Mouse (Mus musculus) forebrain, embryonic 12.5 days (tissue): ENCODE data around the gene Rps3. TPM values are rescaled to one million over a fixed set of nuclear protein-coding genes. Genes with fewer than 3 reads are reported as not detected.
"Not testable (repeated sequence)": the region's sequence is repeated elsewhere in the genome, so short reads cannot be mapped to it uniquely, and the experiment has no call there.

ENCODE experiments used
- ATAC-seq: fragments of 200-750 bp; cut with Nextera tagmentation; 2 replicates; pipeline ENCODE4 v1.8.0; 2017; ENCODE audit warnings: moderate TSS enrichment; ENCODE audit not compliant: low FRiP score
- H3K27ac ChIP-seq: fragments of 300-500 bp; sonication (generic); 2 replicates; pipeline ENCODE4 v1.5.1; 2016; ENCODE audit warnings: mild to moderate bottlenecking
- H3K27me3 ChIP-seq: fragments of 300-500 bp; sonication (generic); 2 replicates; pipeline ENCODE4 v1.6.1; 2016; ENCODE audit warnings: mild to moderate bottlenecking
- H3K36me3 ChIP-seq: fragments of 300-500 bp; sonication (generic); replicated peaks from 2 replicates; pipeline ENCODE4 v1.6.1; 2016; ENCODE audit warnings: mild to moderate bottlenecking
- H3K4me1 ChIP-seq: fragments of 300-500 bp; sonication (generic); 2 replicates; pipeline ENCODE4 v1.6.1; 2016
- H3K4me2 ChIP-seq: fragments of 300-500 bp; sonication (generic); 2 replicates; pipeline ENCODE4 v1.6.1; 2016; ENCODE audit warnings: mild to moderate bottlenecking, moderate library complexity
- H3K4me3 ChIP-seq: fragments of 300-500 bp; sonication (generic); replicated peaks from 2 replicates; pipeline ENCODE4 v1.5.1; 2016; ENCODE audit warnings: mild to moderate bottlenecking
- H3K9ac ChIP-seq: fragments of 300-500 bp; sonication (generic); 2 replicates; pipeline ENCODE4 v1.6.1; 2016; ENCODE audit warnings: mild to moderate bottlenecking
- H3K9me3 ChIP-seq: fragments of 300-500 bp; sonication (generic); 2 replicates; pipeline ENCODE4 v1.6.1; 2016
- WGBS: fragments of 180-500 bp; shearing (Covaris S2); methylation state at CpG from one replicate; pipeline ENCODE4 v1.1.7; 2016; 5-methylcytosine and 5-hydroxymethylcytosine counted together
- polyA plus RNA-seq: library from polyadenylated mRNA; unstranded; fragments of >200 nt; fragmentation: Nextera tagmentation; extraction: Ambion mirVana; gene quantifications from 2 replicates; pipeline ENCODE4 v1.2.1, GENCODE M21; 2016

The Rps3 gene
- 597 and 603 TPM in 2 replicates for polyA plus RNA-seq

DNA sequence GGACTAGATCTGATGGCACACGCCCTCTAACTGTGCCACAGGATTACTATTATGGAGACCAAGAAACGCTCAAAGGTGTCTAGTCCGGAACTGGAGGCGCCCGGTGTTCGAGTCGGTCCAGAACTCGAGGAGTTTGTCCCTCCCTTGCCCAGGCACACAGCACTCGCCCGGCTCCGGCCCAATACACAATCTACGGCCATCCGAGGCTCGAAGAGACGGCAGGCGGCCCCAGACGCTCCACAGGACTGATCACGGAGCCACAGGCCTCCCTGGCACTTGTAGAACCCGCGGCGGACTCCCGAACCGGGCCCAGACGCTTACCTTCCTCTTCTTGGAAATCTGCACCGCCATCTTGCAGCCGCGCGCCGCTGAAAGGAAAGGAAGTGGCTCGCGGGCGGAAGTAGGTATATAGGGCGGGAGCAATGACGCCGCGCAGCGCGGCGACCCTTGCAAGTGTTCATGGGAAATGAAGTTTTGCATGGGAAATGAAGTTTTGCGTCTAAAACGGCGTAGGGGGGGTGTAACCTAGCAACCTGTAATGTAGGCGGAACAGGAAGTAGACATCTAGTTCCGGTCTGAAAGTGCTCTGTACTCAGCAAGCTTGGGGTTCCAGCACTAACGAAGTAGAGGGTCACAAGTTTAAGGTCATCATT is at the start of gene Rps3:
TSS of gene Rps3 (minus strand) at position 468 of the 653 bp plus-strand sequence.
- peak within 1 kb of the TSS; percentile 93 for H3K9ac ChIP-seq
- ATAC-seq, result peak; percentile 96
- WGBS, result under 1% methylated on average over 45 of the region's 45 CpGs
- H3K27me3 ChIP-seq, result peaks cover 19% of the 10 kb centered on the region
- H3K4me1 ChIP-seq, result peaks cover 38% of the 10 kb centered on the region
- peak within 1 kb of the TSS; percentile 75 for H3K4me2 ChIP-seq
- peak within 1 kb of the TSS; percentile 86 for H3K27ac ChIP-seq
- no peaks in the 10 kb centered on the region for H3K9me3 ChIP-seq
- H3K4me3 ChIP-seq, result peak within 1 kb of the TSS; percentile 84
- H3K36me3 ChIP-seq, result peaks cover 40% of the 10 kb centered on the region

DNA sequence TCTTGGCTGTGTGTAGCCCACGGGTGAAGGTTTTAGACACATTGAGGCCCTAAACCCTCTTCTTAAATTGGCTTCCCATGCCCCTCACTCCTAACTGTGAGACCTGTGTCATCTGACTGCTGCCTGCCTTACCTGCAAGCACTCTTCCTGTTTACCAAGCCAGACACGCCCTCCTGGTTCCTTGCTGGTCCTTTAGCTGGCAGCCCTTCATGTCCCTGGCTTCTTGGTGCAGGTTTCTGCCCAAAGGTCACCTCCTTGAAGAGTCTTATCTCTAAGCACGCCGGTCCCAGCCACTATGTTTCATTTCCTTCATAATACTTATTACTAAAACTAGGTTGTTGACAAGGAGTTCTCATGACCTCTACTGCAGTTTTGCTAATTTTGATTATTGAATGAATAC is 49.0 kb upstream of the Rps3 start:
- Histone ChIP-seq H3K4me2 (no peak overlapping the region), H3K27me3 (peaks cover 7% of the 10 kb centered on the region; the same call in 1 of the 2 replicates), H3K27ac (no peak overlapping the region), H3K9me3 (no peaks in the 10 kb centered on the region), H3K36me3 (no peaks in the 10 kb centered on the region), H3K9ac (no peak overlapping the region), H3K4me1 (peaks cover 25% of the 10 kb centered on the region), H3K4me3 (no peak overlapping the region)
- 86% methylated on average over 4 of the region's 4 CpGs for WGBS
- no peak for ATAC-seq

DNA sequence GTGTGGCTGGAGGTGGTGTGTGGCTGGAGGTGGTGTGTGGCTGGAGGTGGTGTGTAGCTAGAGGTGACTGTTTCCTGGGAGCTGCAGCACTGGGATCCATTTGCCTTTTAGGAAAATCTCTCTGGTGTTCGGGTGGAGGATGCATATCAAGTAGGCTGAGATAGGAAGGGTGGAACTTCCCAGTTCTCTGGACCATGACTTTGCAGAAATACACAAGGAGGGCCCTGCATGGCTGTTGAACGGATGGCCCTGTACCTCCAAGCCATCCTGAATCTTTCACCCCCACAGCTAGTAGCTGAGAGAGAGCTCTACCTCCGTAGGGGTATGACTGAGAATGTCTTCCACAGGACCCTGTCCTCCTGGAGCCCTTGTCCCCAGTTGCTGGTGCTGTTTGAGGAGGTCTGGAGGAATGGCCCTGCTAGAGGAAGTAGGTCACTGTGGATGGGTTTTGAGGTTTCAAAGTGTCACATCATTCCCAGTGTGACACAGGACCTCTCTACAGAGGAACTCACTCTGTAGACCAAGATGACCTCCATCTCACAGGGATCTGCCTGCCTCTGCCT is 48.0 kb upstream of the Rps3 start:
- H3K4me2 ChIP-seq, result no peak overlapping the region
- no peak overlapping the region for H3K4me3 ChIP-seq
- H3K4me1 ChIP-seq, result peaks cover 15% of the 10 kb centered on the region
- no peaks in the 10 kb centered on the region for H3K36me3 ChIP-seq
- no peak for ATAC-seq
- 85% methylated on average over 3 of the region's 3 CpGs for WGBS
- H3K27me3 ChIP-seq, result no peaks in the 10 kb centered on the region
- H3K9ac ChIP-seq, result no peak overlapping the region
- H3K27ac ChIP-seq, result no peak overlapping the region
- no peaks in the 10 kb centered on the region for H3K9me3 ChIP-seq

GRCm38 (mm10) chr7:99529410-99529809 is 45.9 kb upstream of the Rps3 start:
- WGBS, result 62% methylated on average over 5 of the region's 5 CpGs
- Histone ChIP-seq H3K27me3 (no peaks in the 10 kb centered on the region), H3K27ac (no peak overlapping the region), H3K4me3 (no peak overlapping the region), H3K9ac (no peak overlapping the region), H3K9me3 (no peaks in the 10 kb centered on the region), H3K4me2 (no peak overlapping the region), H3K36me3 (no peaks in the 10 kb centered on the region), H3K4me1 (peaks cover 1% of the 10 kb centered on the region)
- ATAC-seq, result no peak

- no peaks in the 10 kb centered on the region for H3K36me3 ChIP-seq
- H3K9me3 ChIP-seq, result no peaks in the 10 kb centered on the region
Measured at GRCm38 (mm10) chr7:99528547-99528946, 45.0 kb upstream of the Rps3 start.

DNA sequence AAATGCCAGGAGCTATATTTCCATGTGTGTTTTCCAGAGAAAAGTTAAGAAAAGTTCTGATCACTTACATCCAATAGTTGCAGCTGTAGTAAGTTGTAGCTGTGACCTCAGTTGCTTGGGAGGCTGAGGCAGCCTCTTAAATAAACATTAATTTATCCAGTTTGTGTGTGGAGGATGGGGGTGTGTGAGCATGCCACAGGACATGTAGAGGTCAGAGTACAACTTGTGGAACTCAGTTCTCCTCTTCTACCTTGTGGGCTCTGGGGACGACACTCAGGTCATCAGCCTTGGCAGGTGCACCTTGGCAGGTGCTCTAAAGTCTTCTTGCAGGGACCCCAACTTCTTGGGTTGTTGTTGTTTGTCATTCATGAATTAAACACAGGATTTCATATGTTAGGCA is 40.3 kb upstream of the Rps3 start:
- H3K27ac ChIP-seq, result no peak overlapping the region

More at GRCm38 (mm10) chr7:99528547-99528946, 45.0 kb upstream of the Rps3 start:
- no peak overlapping the region for H3K9ac ChIP-seq
- H3K4me3 ChIP-seq, result no peak overlapping the region
- no peaks in the 10 kb centered on the region for H3K4me1 ChIP-seq
- no peak for ATAC-seq
- WGBS, result 65% methylated on average over 2 of the region's 2 CpGs
- no peak overlapping the region for H3K27ac ChIP-seq
- no peaks in the 10 kb centered on the region for H3K27me3 ChIP-seq
- no peak overlapping the region for H3K4me2 ChIP-seq

DNA sequence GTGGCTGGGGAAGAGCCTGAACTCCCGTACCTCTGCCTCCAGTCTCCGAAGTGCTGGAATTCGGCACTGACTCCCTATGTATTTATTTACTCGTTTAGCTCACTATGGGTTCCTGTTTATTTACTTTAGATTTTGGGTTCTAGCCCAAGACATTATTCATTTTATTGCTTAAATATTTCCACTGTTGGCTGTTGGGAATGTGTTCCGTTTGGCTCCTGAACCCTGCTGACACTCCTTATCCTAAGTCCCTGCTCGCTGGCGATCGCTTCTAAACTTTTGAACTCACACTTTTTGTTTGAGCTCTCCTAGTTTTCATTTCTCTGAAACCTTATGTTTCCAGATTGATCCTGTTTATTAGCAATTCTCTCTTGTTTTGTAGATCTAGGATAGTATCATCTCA is 39.6 kb upstream of the Rps3 start:
- Histone ChIP-seq H3K9ac (no peak overlapping the region), H3K27me3 (no peaks in the 10 kb centered on the region), H3K4me1 (no peaks in the 10 kb centered on the region), H3K9me3 (no peaks in the 10 kb centered on the region), H3K4me3 (no peak overlapping the region), H3K36me3 (no peaks in the 10 kb centered on the region), H3K27ac (no peak overlapping the region), H3K4me2 (no peak overlapping the region)
- 85% methylated on average over 8 of the region's 8 CpGs for WGBS
- ATAC-seq, result no peak

More for the DNA sequence above, 40.3 kb upstream of the Rps3 start:
- H3K4me2 ChIP-seq, result no peak overlapping the region
- H3K4me3 ChIP-seq, result no peak overlapping the region
- H3K9me3 ChIP-seq, result no peaks in the 10 kb centered on the region
- H3K9ac ChIP-seq, result no peak overlapping the region
- no peaks in the 10 kb centered on the region for H3K36me3 ChIP-seq
- no peak for ATAC-seq
- H3K4me1 ChIP-seq, result no peaks in the 10 kb centered on the region
- 67% methylated on average over 1 of the region's 1 CpGs for WGBS
- H3K27me3 ChIP-seq, result no peaks in the 10 kb centered on the region

DNA sequence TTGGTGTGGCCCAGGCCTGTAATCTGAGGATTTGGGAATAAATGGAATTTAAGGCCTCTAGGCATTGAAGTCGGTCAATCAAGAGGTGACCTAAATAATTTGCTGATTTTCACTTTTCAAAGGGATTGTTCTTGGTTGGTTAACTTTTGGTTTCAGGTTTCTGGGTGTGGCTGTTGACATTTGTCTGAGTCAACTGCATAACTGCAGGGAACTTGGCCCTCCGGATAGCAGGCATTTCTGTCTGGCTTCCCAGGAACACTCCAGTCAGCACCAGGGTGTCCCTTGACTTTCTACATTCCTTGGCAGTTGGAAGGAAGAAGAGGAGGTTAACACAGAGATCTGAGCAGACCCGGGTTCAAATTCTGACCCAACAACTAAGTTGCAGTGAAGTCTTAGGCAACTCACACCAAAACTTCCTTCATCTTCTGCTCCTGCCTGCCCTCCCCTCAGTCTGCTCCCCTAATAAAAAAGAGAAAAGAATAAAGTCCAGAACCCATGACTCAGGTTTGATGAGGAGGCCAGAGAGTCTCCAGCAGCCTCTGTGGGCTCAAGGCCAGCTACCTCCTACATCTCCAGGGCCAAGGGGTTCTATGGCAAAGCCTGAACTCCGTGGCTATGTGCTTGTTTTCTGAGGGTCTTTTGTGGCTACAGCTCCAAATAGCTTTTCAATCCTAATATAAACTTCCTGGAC is 35.6 kb upstream of the Rps3 start:
- 62% methylated on average over 4 of the region's 4 CpGs for WGBS
- no peak for ATAC-seq

DNA sequence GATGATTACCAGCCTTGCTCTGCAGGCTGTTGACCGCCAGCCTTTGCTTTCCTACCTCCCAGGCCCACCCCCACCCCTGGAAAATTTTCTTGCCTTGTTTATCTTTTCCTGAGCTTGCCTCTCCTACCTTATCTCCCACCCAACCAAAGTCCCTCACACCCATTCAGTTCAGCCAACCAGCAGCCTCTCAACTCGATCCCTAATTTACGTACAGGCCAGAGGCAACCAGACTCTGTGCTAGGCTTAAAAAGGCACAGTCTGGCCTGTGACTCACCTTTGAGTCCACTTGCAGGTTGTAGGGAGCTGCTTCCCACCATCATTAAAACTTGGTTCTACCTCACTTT is 33.2 kb upstream of the Rps3 start:
- no peak overlapping the region for H3K27ac ChIP-seq

More for the DNA sequence above, 35.6 kb upstream of the Rps3 start:
- H3K27ac ChIP-seq, result no peak overlapping the region
- H3K4me3 ChIP-seq, result no peak overlapping the region
- H3K4me2 ChIP-seq, result no peak overlapping the region
- H3K36me3 ChIP-seq, result no peaks in the 10 kb centered on the region
- H3K27me3 ChIP-seq, result no peaks in the 10 kb centered on the region
- no peaks in the 10 kb centered on the region for H3K4me1 ChIP-seq
- H3K9me3 ChIP-seq, result no peaks in the 10 kb centered on the region
- no peak overlapping the region for H3K9ac ChIP-seq

GRCm38 (mm10) chr7:99516092-99516813 is 32.7 kb upstream of the Rps3 start:
- H3K9ac ChIP-seq, result no peak overlapping the region
- no peaks in the 10 kb centered on the region for H3K9me3 ChIP-seq
- no peak overlapping the region for H3K27ac ChIP-seq
- no peak for ATAC-seq
- H3K36me3 ChIP-seq, result no peaks in the 10 kb centered on the region
- no peaks in the 10 kb centered on the region for H3K4me1 ChIP-seq
- no peaks in the 10 kb centered on the region; the same call in 1 of the 2 replicates for H3K27me3 ChIP-seq
- WGBS, result 85% methylated on average over 9 of the region's 9 CpGs
- H3K4me3 ChIP-seq, result no peak overlapping the region
- no peak overlapping the region for H3K4me2 ChIP-seq

More for the DNA sequence above, 33.2 kb upstream of the Rps3 start:
- no peak for ATAC-seq
- WGBS, result 91% methylated on average over 3 of the region's 3 CpGs
- no peak overlapping the region for H3K4me3 ChIP-seq
- no peak overlapping the region for H3K4me2 ChIP-seq
- H3K9ac ChIP-seq, result no peak overlapping the region
- no peaks in the 10 kb centered on the region; the same call in 1 of the 2 replicates for H3K27me3 ChIP-seq
- no peaks in the 10 kb centered on the region for H3K4me1 ChIP-seq
- no peaks in the 10 kb centered on the region for H3K36me3 ChIP-seq
- H3K9me3 ChIP-seq, result no peaks in the 10 kb centered on the region

DNA sequence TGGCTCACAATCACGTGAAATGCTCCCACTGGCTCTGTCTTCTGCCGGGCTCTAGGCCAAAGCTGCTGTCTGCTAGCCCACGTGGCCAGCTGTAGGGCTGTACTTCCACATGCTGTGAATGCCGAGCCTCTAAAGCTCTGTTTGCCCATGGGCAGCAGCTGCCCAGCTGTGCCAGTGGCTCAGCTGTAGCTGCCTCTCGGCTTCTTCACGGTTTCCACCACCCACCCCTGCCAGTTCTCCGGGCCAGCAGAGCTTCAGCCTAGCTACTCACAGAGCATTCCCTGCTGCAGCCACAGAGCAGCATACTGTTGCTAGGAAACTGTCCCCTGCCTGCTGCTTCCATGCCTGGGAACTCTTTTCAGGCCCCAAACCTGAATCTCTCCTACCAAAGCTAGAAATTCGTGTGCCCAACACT is 26.6 kb upstream of the Rps3 start:
- peaks cover 5% of the 10 kb centered on the region for H3K4me1 ChIP-seq
- no peak overlapping the region for H3K27ac ChIP-seq
- H3K9ac ChIP-seq, result 0 out of 2 replicates have a peak overlapping the region, but pooled peaks have one; percentile 2
- H3K4me2 ChIP-seq, result peak overlapping the region; percentile 33
- 11% methylated on average over 8 of the region's 8 CpGs for WGBS
- H3K4me3 ChIP-seq, result no peak overlapping the region
- 0 out of 2 replicates have a peak, but pooled peaks cover 3% of the 10 kb centered on the region for H3K9me3 ChIP-seq
- no peaks in the 10 kb centered on the region for H3K36me3 ChIP-seq
- no peaks in the 10 kb centered on the region; the same call in 1 of the 2 replicates for H3K27me3 ChIP-seq
- ATAC-seq, result no peak

GRCm38 (mm10) chr7:99508187-99508586 is 24.6 kb upstream of the Rps3 start:
- not testable (repeated sequence) for H3K36me3 ChIP-seq, H3K9me3 ChIP-seq, H3K27ac ChIP-seq, H3K4me1 ChIP-seq, H3K27me3 ChIP-seq, ATAC-seq, H3K9ac ChIP-seq, H3K4me2 ChIP-seq, H3K4me3 ChIP-seq
- WGBS, result 21% methylated on average over 2 of the region's 2 CpGs
